Mouse (Mus musculus): Measurements from ENCODE around the gene Nfx1.

Gene Nfx1

GRCm38 (mm10) chr4:41046254-41046795 is 75.6 kb downstream of the Nfx1 start:
- DNase-seq (ENCODE audit: low spot score in 2 of 2) = no peak

DNA sequence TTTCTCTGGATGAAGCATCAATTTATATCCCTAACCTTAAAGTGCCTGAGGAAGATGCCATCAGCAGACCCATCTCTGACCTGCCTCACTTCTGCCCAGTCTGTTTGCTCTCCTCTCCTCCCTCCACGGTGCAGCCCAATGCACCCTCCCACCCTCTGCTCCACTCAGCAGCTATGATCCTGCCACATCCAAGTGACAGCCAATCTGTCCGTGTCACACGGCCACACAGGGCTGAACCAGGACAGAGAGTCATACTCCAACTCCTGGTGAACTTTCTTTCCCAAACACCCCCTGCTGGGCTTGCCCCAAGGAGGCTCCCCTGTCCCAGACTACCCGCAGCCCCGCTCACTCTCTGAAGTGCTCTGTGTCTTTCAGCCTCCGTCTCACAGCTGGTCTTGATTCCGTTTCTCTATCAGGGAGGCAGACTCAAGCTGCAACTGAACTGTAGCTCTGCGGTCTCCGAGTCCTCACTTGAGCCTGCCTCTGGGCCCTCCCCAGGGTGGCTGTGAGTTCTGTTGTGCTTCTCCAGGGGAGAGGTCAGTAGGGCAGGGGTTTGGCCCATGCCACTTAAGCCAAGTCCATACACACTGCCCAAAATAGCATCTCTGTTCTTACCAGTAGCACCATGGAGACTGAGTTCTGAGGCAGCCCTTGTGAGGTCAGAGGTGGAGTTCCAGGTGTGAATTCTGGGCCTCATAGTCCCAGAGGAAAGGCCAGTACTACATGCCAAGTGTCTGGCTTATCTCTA is 77.0 kb downstream of the Nfx1 start, which contains the start of gene Aqp7:
TSS of gene Aqp7 (minus strand) at position 616 of the 748 bp plus-strand sequence.
- no peak for DNase-seq (ENCODE audit: low spot score in 2 of 2)

DNA sequence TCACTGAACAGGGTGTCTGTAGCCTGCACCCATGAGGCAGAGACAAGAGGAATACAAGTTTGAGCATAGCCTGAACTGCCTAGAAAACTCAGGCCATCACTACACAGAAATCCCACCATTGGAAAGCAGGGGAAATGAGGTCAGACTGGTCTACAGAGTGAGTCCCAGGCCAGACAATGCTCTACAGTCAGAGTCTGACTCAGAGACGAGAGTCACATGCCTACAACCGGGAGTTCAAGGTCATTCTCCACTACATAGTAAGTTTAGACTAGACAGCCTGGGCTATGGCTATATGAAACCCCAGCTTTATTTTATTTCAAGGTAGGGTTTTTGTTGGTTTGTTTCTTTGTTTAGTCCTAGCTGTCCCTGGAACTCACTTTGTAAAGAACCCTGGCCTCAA is 78.2 kb downstream of the Nfx1 start:
- no peak for DNase-seq (ENCODE audit: low spot score in 2 of 2)

DNA sequence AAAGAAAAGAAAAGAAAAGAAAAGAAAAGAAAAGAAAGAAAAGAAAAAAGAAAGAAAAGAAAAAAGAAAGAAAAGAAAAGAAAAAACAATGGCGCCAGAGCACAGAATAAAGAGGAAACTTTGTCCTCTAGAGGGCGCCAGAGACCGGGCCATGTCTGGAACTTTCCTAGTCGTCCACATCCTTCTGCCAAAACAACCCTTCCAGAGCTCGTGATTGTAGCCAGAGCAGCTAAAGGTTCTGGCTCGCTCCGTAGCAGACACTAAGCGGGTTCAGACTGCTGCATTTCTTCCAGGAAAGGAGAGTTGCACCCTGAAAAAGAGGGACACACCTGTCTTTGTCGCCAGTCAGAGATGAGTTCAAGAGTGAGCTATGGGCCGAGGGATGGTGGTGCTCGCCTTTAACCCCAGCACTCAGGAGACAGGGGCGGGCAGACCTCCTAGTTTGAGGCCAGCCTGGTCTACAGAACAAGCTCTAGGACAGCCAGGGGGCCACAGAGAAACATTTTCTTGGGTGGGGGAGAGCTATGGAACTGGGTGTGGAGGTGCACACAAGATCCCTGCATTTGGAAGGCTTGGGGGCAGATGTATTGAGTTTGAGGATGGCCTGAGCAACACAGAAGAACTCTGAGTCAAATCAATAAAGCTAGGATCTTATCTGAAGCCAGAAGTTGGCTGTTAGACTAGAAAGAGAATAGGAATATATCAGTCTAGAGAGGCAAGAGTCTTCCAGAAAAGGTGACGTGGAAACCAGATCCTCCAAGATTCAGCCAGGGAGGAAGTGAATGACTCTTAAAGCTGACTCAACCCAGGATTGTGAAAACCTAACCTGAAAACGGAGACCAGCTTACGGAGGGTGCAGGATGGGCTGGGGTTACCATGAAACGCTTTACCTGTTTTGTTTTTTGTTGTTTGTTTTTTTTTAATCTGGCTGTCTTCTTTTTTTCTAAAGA is 80.3 kb downstream of the Nfx1 start:
- peak; percentile 70 to 88 for DNase-seq (ENCODE audit: low spot score in 2 of 2)

- DNase-seq (ENCODE audit: low spot score in 2 of 2) = no peak
Observed at GRCm38 (mm10) chr4:41051781-41052180, 81.1 kb downstream of the Nfx1 start.

- DNase-seq (ENCODE audit: low spot score in 2 of 2) = no peak
Observed at GRCm38 (mm10) chr4:41055111-41055510, 84.4 kb downstream of the Nfx1 start.

DNA sequence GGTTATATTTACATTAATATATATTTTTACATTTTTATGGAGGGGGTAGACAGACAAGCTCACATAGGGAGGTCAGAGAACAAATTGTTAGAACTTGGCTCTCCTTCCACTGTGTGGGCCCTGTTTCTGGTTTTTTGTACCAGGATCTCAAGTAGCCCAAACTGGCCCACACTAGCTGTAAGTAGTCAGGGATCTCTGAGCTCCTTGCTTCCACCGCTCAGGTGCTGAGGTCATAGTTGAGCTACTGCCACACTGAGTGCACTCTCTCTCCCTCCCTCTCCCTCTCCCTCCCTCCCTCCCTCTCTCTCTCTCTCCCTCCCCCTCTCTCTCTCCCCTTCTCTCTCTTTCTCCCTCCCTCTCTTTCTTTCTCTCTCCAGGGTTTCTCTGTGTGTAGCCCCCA is 85.5 kb downstream of the Nfx1 start:
- no peak for DNase-seq (ENCODE audit: low spot score in 2 of 2)

GRCm38 (mm10) chr4:41056742-41057332 is 86.1 kb downstream of the Nfx1 start:
- DNase-seq (ENCODE audit: low spot score in 2 of 2) = no peak

GRCm38 (mm10) chr4:41057361-41057760 is 86.7 kb downstream of the Nfx1 start:
- no peak for DNase-seq (ENCODE audit: low spot score in 2 of 2)

- DNase-seq (ENCODE audit: low spot score in 2 of 2) = no peak
Observed at GRCm38 (mm10) chr4:41063351-41063750, 92.6 kb downstream of the Nfx1 start.

DNA sequence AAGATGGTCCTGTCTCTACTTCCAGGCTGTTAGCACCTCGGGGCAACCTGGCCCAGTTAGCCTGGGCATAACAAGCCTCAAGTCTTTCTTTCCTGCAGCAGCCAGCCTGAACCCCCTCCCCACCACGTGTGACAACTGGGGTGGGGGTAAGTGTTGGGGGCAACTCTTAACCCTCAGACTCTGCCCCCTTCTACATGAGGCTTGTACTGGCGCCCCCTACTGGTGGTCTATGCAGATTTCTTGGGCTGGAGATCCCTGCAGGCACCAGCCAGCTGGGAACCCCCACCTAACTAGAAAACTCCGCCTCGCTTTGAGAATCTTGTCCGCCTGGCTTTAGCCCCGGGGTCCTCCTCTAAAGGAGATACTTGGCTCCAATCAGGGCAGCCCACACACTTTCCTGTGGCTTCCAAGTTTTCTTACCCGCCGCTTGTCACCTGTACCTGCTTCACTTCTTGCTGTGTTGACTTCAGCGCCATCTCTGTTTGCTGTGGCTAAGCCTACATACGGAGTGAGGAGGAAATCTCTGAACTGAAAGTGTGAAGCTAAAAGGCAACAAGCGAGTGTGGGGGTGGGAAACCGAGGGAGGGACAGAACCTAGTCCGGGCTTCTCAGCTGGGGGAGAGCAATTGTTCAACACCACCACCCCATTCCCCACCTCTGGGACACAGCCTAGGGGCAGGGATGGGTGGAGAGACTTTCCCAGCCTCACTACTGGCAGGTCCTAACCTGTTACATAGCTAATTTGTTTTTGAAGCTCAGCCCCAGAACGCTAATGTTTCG is 93.4 kb downstream of the Nfx1 start:
- DNase-seq (ENCODE audit: low spot score in 2 of 2) = no peak

- no peak for DNase-seq (ENCODE audit: low spot score in 2 of 2)
Observed at GRCm38 (mm10) chr4:41065196-41065595, 94.5 kb downstream of the Nfx1 start.

GRCm38 (mm10) chr4:41071500-41072429 is 101.1 kb downstream of the Nfx1 start:
- DNase-seq (ENCODE audit: low spot score in 2 of 2) = no peak

GRCm38 (mm10) chr4:41073008-41073817 is 102.5 kb downstream of the Nfx1 start:
- DNase-seq (ENCODE audit: low spot score in 2 of 2) = no peak

GRCm38 (mm10) chr4:41074461-41074860 is 103.8 kb downstream of the Nfx1 start:
- DNase-seq (ENCODE audit: low spot score in 2 of 2) = no peak
